Mouse (Mus musculus): ENCODE data around the gene Dpp6. TPM values are rescaled to one million over a fixed set of nuclear protein-coding genes. Genes with fewer than 3 reads are reported as not detected.

Dpp6 gene
- polyA plus RNA-seq, 1 experiment from 2014 or later = 4.5 TPM

DNA sequence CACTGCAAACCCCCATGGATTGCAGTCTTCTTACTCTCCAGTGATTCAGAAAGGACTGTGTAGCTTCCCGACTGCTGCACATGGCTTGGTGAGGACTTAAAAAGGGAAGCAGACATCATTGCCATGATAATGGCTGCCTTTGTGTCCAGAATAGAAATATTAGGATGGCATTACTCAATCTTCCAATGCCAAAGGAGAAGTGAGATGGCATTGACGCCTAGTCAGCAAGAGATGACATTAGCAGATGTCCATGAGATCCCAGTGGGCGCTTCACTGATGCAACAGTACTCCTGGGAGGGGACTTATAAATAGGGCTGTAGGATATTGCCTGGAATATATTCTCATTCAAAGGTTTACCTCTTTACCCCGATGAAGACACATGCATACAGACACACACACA is 368.0 kb downstream of the Dpp6 start:
- H3K9ac ChIP-seq (replicated peaks; ENCODE audit: low read length) = no peak overlapping the region
- H3K27ac ChIP-seq (replicated peaks; ENCODE audit: low read depth, low read length) = no peak overlapping the region
- no peak overlapping the region for H3K4me3 ChIP-seq (ENCODE audit: low read depth, low read length)
- WGBS = 86% methylated on average over 4 of the region's 4 CpGs
- ATAC-seq (replicated peaks; ENCODE audit: insufficient number of reproducible peaks, low FRiP score, low TSS enrichment, low read depth) (no peak), DNase-seq (ENCODE audit: low spot score) (no peak)
- H3K4me2 ChIP-seq (ENCODE audit: low read depth, low read length) = no peak overlapping the region
- H3K27me3 ChIP-seq (ENCODE audit: control insufficient read depth, insufficient read depth, low read length) = no peaks in the 10 kb centered on the region
- no peaks in the 10 kb centered on the region for H3K9me3 ChIP-seq (replicated peaks; ENCODE audit: control insufficient read depth, low read length)
- H3K36me3 ChIP-seq (replicated peaks; ENCODE audit: control insufficient read depth, insufficient read depth, low read depth, low read length) = no peaks in the 10 kb centered on the region
- no peaks in the 10 kb centered on the region for H3K4me1 ChIP-seq (ENCODE audit: control insufficient read depth, insufficient read depth, low read length)

DNA sequence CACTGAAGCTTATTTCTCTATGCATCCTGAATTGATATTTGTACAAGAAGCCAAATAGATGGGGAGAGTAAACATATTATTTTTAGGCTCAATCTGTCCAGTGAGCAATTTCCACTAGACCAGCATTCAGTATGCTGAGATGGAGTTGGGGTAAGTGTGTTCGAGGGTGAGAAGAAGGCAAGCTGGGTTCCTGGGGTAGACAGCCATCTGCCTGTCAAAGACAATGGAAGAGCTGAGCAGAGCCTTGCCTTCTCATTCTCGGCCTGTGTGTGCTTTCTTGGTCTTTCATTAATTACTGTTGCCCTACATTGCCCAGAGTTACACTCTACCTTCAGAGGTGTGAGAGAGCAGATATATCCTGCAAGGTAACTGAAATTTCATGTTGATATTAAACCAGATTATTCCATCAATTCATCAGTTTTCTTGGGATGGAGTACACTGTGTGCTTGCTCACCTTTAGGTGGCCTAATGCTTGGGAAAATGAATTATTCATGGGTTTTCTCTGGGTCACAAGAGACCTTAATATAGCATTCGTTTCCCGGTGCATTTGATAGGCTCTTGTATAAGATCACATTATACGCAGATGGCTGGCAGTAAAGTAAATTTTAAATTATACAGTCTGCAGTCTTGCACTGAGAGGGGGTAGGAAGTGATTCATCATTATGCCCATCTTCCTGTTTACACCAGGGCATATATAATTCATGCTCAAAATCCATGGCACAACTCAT is 374.4 kb downstream of the Dpp6 start:
- no peaks in the 10 kb centered on the region for H3K9me3 ChIP-seq (replicated peaks; ENCODE audit: control insufficient read depth, low read length)
- H3K27me3 ChIP-seq (ENCODE audit: control insufficient read depth, insufficient read depth, low read length) = no peaks in the 10 kb centered on the region
- H3K36me3 ChIP-seq (replicated peaks; ENCODE audit: control insufficient read depth, insufficient read depth, low read depth, low read length) = no peaks in the 10 kb centered on the region
- no peak overlapping the region for H3K4me2 ChIP-seq (ENCODE audit: low read depth, low read length)
- DNase-seq (ENCODE audit: low spot score) (no peak), ATAC-seq (replicated peaks; ENCODE audit: insufficient number of reproducible peaks, low FRiP score, low TSS enrichment, low read depth) (no peak)
- H3K4me3 ChIP-seq (ENCODE audit: low read depth, low read length) = no peak overlapping the region
- 83% methylated on average over 5 of the region's 5 CpGs for WGBS
- H3K9ac ChIP-seq (replicated peaks; ENCODE audit: low read length) = no peak overlapping the region
- no peak overlapping the region for H3K27ac ChIP-seq (replicated peaks; ENCODE audit: low read depth, low read length)
- H3K4me1 ChIP-seq (ENCODE audit: control insufficient read depth, insufficient read depth, low read length) = no peaks in the 10 kb centered on the region

DNA sequence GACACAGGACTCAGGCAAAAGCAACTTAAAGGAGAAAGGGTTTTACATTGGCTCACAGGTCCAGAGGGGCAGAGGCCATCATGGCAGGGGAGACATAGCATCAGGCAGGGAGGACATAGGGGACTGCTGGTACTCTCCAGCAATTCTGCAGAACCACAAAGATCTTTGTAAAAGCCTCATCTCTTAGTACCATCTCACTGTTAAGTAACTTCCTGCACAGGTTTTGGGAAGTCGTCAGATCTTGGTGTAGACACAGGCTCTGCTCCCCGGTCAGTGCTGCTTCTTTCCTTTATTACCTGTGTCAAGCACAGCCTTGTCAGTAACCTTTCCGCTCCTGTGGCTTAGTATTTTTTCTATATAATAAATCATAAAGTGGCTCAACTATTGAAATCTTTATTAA is 377.2 kb downstream of the Dpp6 start:
- Histone ChIP-seq H3K4me1 (ENCODE audit: control insufficient read depth, insufficient read depth, low read length) (no peaks in the 10 kb centered on the region), H3K9ac (replicated peaks; ENCODE audit: low read length) (no peak overlapping the region), H3K27me3 (ENCODE audit: control insufficient read depth, insufficient read depth, low read length) (no peaks in the 10 kb centered on the region), H3K4me2 (ENCODE audit: low read depth, low read length) (no peak overlapping the region), H3K27ac (replicated peaks; ENCODE audit: low read depth, low read length) (no peak overlapping the region), H3K9me3 (replicated peaks; ENCODE audit: control insufficient read depth, low read length) (no peaks in the 10 kb centered on the region), H3K36me3 (replicated peaks; ENCODE audit: control insufficient read depth, insufficient read depth, low read depth, low read length) (no peaks in the 10 kb centered on the region), H3K4me3 (ENCODE audit: low read depth, low read length) (no peak overlapping the region)
- DNase-seq (ENCODE audit: low spot score) = no peak
- WGBS = 87% methylated on average over 3 of the region's 3 CpGs
- no peak for ATAC-seq (replicated peaks; ENCODE audit: insufficient number of reproducible peaks, low FRiP score, low TSS enrichment, low read depth)

DNA sequence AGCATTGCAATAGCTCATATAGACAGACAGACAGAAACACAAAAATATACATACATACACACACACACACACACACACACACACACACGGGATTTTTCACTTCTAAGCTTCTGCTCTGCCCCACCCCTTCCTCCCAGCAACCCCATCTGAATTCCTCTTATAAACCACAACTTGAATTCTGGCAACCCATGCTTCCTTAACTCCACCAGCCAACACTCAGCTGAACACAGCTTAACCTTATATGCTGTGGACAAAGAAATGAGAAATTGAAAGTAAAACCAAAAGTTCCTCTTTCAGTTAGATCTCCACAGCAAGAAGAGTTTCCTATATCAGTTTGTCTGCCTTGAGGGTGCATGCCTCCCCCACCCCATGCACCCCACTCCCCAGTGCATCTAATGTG is 378.0 kb downstream of the Dpp6 start:
- H3K4me1 ChIP-seq (ENCODE audit: control insufficient read depth, insufficient read depth, low read length) = no peaks in the 10 kb centered on the region
- no peaks in the 10 kb centered on the region for H3K36me3 ChIP-seq (replicated peaks; ENCODE audit: control insufficient read depth, insufficient read depth, low read depth, low read length)
- H3K9me3 ChIP-seq (replicated peaks; ENCODE audit: control insufficient read depth, low read length) = no peaks in the 10 kb centered on the region
- no peak overlapping the region for H3K9ac ChIP-seq (replicated peaks; ENCODE audit: low read length)
- H3K27ac ChIP-seq (replicated peaks; ENCODE audit: low read depth, low read length) = no peak overlapping the region
- ATAC-seq (replicated peaks; ENCODE audit: insufficient number of reproducible peaks, low FRiP score, low TSS enrichment, low read depth) (no peak), DNase-seq (ENCODE audit: low spot score) (no peak)
- H3K4me3 ChIP-seq (ENCODE audit: low read depth, low read length) = no peak overlapping the region
- H3K27me3 ChIP-seq (ENCODE audit: control insufficient read depth, insufficient read depth, low read length) = no peaks in the 10 kb centered on the region
- WGBS = 74% methylated on average over 1 of the region's 1 CpGs
- no peak overlapping the region for H3K4me2 ChIP-seq (ENCODE audit: low read depth, low read length)

DNA sequence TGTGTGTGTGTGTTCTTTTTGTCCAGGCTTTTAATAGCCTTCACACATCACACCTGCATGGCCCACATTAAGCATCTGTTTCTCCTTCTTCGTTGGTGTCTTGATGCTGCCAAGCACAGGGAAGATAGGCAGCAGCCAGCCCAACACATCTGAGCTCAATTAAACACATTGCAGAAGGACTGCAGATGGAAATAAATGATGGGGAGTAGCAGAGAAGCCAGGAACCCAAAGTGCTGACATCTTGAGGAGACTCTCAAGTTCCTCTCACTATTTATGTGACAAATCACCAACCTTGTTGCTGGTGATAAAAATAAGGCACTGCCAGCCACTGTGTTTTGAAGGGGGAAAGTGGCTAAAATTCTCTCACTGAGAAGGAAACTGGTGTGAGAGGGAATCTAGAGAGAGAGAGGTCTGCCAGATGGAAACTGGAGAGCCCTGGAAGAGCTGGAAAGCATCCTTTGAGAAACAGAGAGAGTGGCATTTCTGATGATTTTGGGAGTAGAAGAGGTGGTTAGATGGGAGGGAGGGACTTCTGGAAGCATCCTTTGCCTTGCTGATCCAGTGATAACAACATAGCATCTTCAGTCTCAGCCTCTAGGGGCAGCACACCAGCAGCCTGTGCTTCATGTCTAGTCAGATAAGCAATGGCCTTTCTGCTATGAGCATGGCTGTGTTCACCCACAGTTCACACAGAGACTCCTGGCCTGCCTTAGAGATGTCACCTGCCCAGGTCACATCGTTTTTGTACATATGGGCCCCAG is 383.8 kb downstream of the Dpp6 start:
- Histone ChIP-seq H3K4me2 (ENCODE audit: low read depth, low read length) (no peak overlapping the region), H3K9me3 (replicated peaks; ENCODE audit: control insufficient read depth, low read length) (no peaks in the 10 kb centered on the region), H3K27ac (replicated peaks; ENCODE audit: low read depth, low read length) (no peak overlapping the region), H3K9ac (replicated peaks; ENCODE audit: low read length) (no peak overlapping the region), H3K4me1 (ENCODE audit: control insufficient read depth, insufficient read depth, low read length) (no peaks in the 10 kb centered on the region), H3K36me3 (replicated peaks; ENCODE audit: control insufficient read depth, insufficient read depth, low read depth, low read length) (no peaks in the 10 kb centered on the region), H3K27me3 (ENCODE audit: control insufficient read depth, insufficient read depth, low read length) (no peaks in the 10 kb centered on the region), H3K4me3 (ENCODE audit: low read depth, low read length) (no peak overlapping the region)
- WGBS = 39% methylated on average over 2 of the region's 2 CpGs
- DNase-seq (ENCODE audit: low spot score) (peak; percentile 0), ATAC-seq (replicated peaks; ENCODE audit: insufficient number of reproducible peaks, low FRiP score, low TSS enrichment, low read depth) (no peak)

DNA sequence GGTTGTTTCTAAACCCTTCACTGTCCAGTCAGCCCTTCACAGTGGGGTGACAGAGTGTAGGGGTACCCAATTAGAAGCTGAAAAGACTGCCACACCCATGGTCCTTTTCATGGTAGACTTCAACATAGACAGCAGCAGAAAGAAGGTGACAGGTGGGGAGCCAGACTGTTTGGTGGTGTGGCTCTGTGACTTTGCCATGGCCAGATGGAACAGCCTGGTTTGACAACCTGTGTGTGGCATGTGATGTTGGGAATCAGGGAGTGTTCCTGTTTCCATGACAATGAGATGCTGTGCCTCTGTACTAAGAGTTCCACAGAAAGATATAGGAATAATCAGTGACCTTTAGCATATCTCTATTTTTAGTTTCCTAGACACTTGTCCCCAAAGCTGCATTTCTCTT is 386.1 kb downstream of the Dpp6 start:
- Histone ChIP-seq H3K9ac (replicated peaks; ENCODE audit: low read length) (no peak overlapping the region), H3K4me3 (ENCODE audit: low read depth, low read length) (no peak overlapping the region), H3K9me3 (replicated peaks; ENCODE audit: control insufficient read depth, low read length) (no peaks in the 10 kb centered on the region), H3K36me3 (replicated peaks; ENCODE audit: control insufficient read depth, insufficient read depth, low read depth, low read length) (no peaks in the 10 kb centered on the region), H3K4me2 (ENCODE audit: low read depth, low read length) (no peak overlapping the region), H3K27me3 (ENCODE audit: control insufficient read depth, insufficient read depth, low read length) (no peaks in the 10 kb centered on the region), H3K27ac (replicated peaks; ENCODE audit: low read depth, low read length) (no peak overlapping the region), H3K4me1 (ENCODE audit: control insufficient read depth, insufficient read depth, low read length) (no peaks in the 10 kb centered on the region)
- ATAC-seq (replicated peaks; ENCODE audit: insufficient number of reproducible peaks, low FRiP score, low TSS enrichment, low read depth) = no peak
- DNase-seq (ENCODE audit: low spot score) = no peak

DNA sequence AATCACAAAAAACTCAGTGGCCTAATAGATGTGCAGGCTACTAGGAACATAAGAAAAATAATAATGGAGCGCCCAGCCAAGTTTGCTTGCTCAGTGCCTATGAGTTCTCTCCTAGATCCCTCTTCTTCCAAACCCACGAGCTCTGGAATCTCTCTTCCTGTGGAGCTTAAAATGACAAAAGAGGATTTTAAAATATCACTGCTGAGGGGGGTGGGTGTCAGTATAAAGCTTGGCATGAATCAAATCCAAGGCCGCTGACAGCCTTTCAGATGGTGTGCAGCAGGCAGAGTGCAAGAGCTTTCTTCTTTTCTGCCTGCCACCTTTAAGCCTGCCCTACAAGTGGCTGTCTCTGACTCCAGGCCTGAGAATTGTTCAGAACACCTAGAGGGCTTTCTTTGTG is 387.7 kb downstream of the Dpp6 start:
- no peak overlapping the region for H3K9ac ChIP-seq (replicated peaks; ENCODE audit: low read length)
- no peak overlapping the region for H3K4me2 ChIP-seq (ENCODE audit: low read depth, low read length)
- H3K4me1 ChIP-seq (ENCODE audit: control insufficient read depth, insufficient read depth, low read length) = no peaks in the 10 kb centered on the region
- no peak overlapping the region for H3K27ac ChIP-seq (replicated peaks; ENCODE audit: low read depth, low read length)
- ATAC-seq (replicated peaks; ENCODE audit: insufficient number of reproducible peaks, low FRiP score, low TSS enrichment, low read depth) (no peak), DNase-seq (ENCODE audit: low spot score) (no peak)
- H3K36me3 ChIP-seq (replicated peaks; ENCODE audit: control insufficient read depth, insufficient read depth, low read depth, low read length) = no peaks in the 10 kb centered on the region
- no peaks in the 10 kb centered on the region for H3K9me3 ChIP-seq (replicated peaks; ENCODE audit: control insufficient read depth, low read length)
- no peaks in the 10 kb centered on the region for H3K27me3 ChIP-seq (ENCODE audit: control insufficient read depth, insufficient read depth, low read length)
- H3K4me3 ChIP-seq (ENCODE audit: low read depth, low read length) = no peak overlapping the region
- WGBS = 78% methylated on average over 3 of the region's 3 CpGs

DNA sequence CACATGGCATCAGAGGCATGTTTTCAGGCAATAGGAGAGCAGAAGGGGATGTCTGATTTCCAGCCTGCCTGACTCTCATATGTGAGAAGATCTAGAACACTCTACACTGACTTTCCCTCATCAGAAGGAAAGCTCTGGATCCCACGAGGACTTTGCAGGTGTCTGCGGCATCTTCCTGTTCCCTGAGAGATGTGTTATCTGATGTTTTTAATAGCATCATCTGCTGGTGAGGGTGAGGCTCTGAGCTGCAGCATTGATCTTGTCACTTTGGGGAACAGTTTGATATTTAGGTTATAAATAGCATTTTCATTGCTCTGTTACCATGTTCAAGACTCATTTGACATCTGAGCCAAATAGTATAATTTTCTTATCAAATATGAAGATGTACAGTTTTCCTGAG is 388.8 kb downstream of the Dpp6 start:
- DNase-seq (ENCODE audit: low spot score) = no peak
- 94% methylated on average over 2 of the region's 2 CpGs for WGBS
- Histone ChIP-seq H3K4me3 (ENCODE audit: low read depth, low read length) (no peak overlapping the region), H3K4me1 (ENCODE audit: control insufficient read depth, insufficient read depth, low read length) (no peaks in the 10 kb centered on the region), H3K4me2 (ENCODE audit: low read depth, low read length) (no peak overlapping the region), H3K36me3 (replicated peaks; ENCODE audit: control insufficient read depth, insufficient read depth, low read depth, low read length) (no peaks in the 10 kb centered on the region), H3K9me3 (replicated peaks; ENCODE audit: control insufficient read depth, low read length) (no peaks in the 10 kb centered on the region), H3K27ac (replicated peaks; ENCODE audit: low read depth, low read length) (no peak overlapping the region), H3K27me3 (ENCODE audit: control insufficient read depth, insufficient read depth, low read length) (no peaks in the 10 kb centered on the region), H3K9ac (replicated peaks; ENCODE audit: low read length) (no peak overlapping the region)
- no peak for ATAC-seq (replicated peaks; ENCODE audit: insufficient number of reproducible peaks, low FRiP score, low TSS enrichment, low read depth)
